Mouse (Mus musculus): ENCODE measurements around the gene Olfr851. TPM values are rescaled to one million over a fixed set of nuclear protein-coding genes. Genes with fewer than 3 reads are reported as not detected.

Olfr851 gene
- polyA plus RNA-seq (2017; shearing (Covaris generic)), result not detected

DNA sequence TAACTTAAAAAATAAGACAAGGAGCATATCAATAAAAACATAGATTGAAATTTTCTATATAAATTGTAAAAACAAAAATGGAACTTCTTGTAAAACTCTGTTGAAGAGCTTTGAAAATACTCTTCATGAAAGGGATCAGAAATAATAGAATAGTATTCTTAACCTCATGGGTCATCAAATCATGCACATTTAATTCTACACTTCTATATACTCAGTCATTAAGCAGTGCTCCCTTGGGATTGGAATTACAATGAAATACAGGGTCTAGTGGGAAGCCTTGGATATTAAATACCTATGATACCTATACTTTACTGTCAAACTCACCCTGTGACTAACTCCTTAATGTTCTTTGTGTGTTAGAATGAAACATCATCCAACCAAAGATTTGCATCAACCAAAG is at the start of gene Olfr851:
TSS of gene Olfr851 (plus strand) at position 301 of the 400 bp plus-strand sequence.

DNA sequence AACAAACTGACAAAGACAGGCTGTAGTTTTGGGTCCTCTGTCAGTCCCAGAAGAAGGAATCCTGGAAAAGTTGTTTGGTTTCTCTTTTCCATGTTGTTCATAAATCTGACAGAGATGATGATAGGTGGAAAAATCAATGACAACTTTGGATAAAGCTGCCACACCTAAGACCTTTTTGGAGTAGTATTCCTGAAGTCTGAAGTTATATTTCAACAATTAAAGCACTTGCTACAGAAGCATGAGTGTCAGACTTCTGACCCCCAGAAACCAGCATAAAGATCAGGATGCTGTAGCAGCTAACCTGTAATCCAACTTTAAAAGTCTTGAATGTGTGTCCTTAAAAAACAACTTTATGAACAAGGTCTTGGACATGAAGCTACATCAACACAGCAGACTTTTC is 14.9 kb upstream of the Olfr851 start, which contains the start of gene Olfr850:
TSS of gene Olfr850 (minus strand) at position 101 of the 400 bp plus-strand sequence.

DNA sequence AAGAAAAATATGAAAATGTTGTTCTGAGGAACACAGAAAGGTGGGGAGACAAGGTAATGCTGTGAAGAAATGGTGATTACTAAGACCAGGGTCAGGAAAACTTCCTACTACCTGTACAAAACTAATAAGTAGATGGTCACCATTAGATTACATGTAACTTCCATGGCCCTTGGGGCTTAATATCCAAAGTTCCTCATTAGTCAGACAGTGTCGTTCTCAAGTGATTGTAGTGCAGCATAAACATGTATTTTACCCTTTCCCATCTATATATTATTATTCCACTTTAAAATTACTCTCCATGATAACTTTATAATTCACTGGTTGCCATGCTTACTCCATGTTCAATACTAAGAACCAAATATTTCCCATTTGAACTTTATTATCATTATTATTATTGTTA is 47.9 kb downstream of the Olfr851 start, which contains the start of gene Olfr853:
TSS of gene Olfr853 (minus strand) at position 101 of the 400 bp plus-strand sequence.

Other genes starting within 250 kb of the Olfr851 start
- gene Olfr843, start 241.3 kb upstream of the Olfr851 start, polyA plus RNA-seq (2017; shearing (Covaris generic)), result 0.11 TPM
- not detected for gene Olfr844, start 176.9 kb upstream of the Olfr851 start, polyA plus RNA-seq (2017; shearing (Covaris generic))
- gene Olfr845, start 156.8 kb upstream of the Olfr851 start, polyA plus RNA-seq (2017; shearing (Covaris generic)), result not detected
- gene Olfr846, start 129.3 kb upstream of the Olfr851 start, polyA plus RNA-seq (2017; shearing (Covaris generic)), result not detected
- gene Olfr847, start 114.6 kb upstream of the Olfr851 start, polyA plus RNA-seq (2017; shearing (Covaris generic)), result not detected
- not detected for gene Olfr849, start 53.0 kb upstream of the Olfr851 start, polyA plus RNA-seq (2017; shearing (Covaris generic))
- not detected for gene Olfr850, start 15.0 kb upstream of the Olfr851 start, polyA plus RNA-seq (2017; shearing (Covaris generic))
- not detected for gene Olfr853, start 47.8 kb downstream of the Olfr851 start, polyA plus RNA-seq (2017; shearing (Covaris generic))
- not detected for gene Olfr854, start 74.1 kb downstream of the Olfr851 start, polyA plus RNA-seq (2017; shearing (Covaris generic))
- not detected for gene Olfr855, start 89.3 kb downstream of the Olfr851 start, polyA plus RNA-seq (2017; shearing (Covaris generic))
- 25.3 TPM for gene Zfp317, start 128.8 kb downstream of the Olfr851 start, polyA plus RNA-seq (2017; shearing (Covaris generic))
- gene Olfr857, start 216.1 kb downstream of the Olfr851 start, polyA plus RNA-seq (2017; shearing (Covaris generic)), result not detected

Data from effector memory CD4-positive, alpha-beta T cell, adult 7 months (primary cell).